Mouse (Mus musculus): Measurements from ENCODE around the gene Relt. TPM values are rescaled to one million over a fixed set of nuclear protein-coding genes. Genes with fewer than 3 reads are reported as not detected.

Gene Relt
- polyA plus RNA-seq, 1 experiment from 2014 or later: 5.0 TPM

GRCm38 (mm10) chr7:100812641-100813040, 50.6 kb downstream of the Relt start:
- H3K27me3 ChIP-seq (ENCODE audit: poor library complexity, severe bottlenecking): no peaks in the 10 kb centered on the region
- H3K36me3 ChIP-seq (replicated peaks): peaks cover 3% of the 10 kb centered on the region; the same call in 1 of the 2 replicates
- no peak overlapping the region for H3K4me3 ChIP-seq
- no peak for DNase-seq (ENCODE audit: extremely low spot score, low spot score)
- no peak overlapping the region for H3K27ac ChIP-seq
- WGBS: 93% methylated on average over 5 of the region's 5 CpGs
- peaks cover 17% of the 10 kb centered on the region for H3K4me1 ChIP-seq
- H3K9me3 ChIP-seq: no peaks in the 10 kb centered on the region

- Histone ChIP-seq H3K9me3 (no peaks in the 10 kb centered on the region), H3K4me3 (no peak overlapping the region), H3K36me3 (replicated peaks) (peaks cover 3% of the 10 kb centered on the region; the same call in 1 of the 2 replicates), H3K27me3 (ENCODE audit: poor library complexity, severe bottlenecking) (no peaks in the 10 kb centered on the region), H3K27ac (no peak overlapping the region), H3K4me1 (peaks cover 12% of the 10 kb centered on the region)
- DNase-seq (ENCODE audit: extremely low spot score, low spot score): no peak
- 91% methylated on average over 5 of the region's 5 CpGs for WGBS
These were observed 51.3 kb downstream of the Relt start for GRCm38 (mm10) chr7:100811912-100812311.

GRCm38 (mm10) chr7:100805391-100805790, 57.9 kb downstream of the Relt start:
- WGBS: 85% methylated on average over 2 of the region's 2 CpGs
- Histone ChIP-seq H3K36me3 (replicated peaks) (peaks cover 3% of the 10 kb centered on the region; the same call in 1 of the 2 replicates), H3K9me3 (no peaks in the 10 kb centered on the region), H3K4me1 (no peaks in the 10 kb centered on the region), H3K4me3 (no peak overlapping the region), H3K27me3 (ENCODE audit: poor library complexity, severe bottlenecking) (no peaks in the 10 kb centered on the region), H3K27ac (no peak overlapping the region)
- DNase-seq (ENCODE audit: extremely low spot score, low spot score): no peak

- Histone ChIP-seq H3K4me3 (no peak overlapping the region), H3K36me3 (replicated peaks) (peaks cover 6% of the 10 kb centered on the region; the same call in 1 of the 2 replicates), H3K27ac (no peak overlapping the region), H3K27me3 (ENCODE audit: poor library complexity, severe bottlenecking) (no peaks in the 10 kb centered on the region), H3K9me3 (no peaks in the 10 kb centered on the region), H3K4me1 (no peaks in the 10 kb centered on the region)
- WGBS: 71% methylated on average over 3 of the region's 3 CpGs
- no peak for DNase-seq (ENCODE audit: extremely low spot score, low spot score)
These were observed 64.4 kb downstream of the Relt start for GRCm38 (mm10) chr7:100798810-100799209.

Small RNA genes within 50 kb of the gene (microRNA-seq; reads per million reads assigned to microRNA genes)
- gene Mir3102: 185 reads per million, percentile 54 among the genes with 10 or more reads in this experiment

Other genes starting within 250 kb of the Relt start
- 3.2 and 4.0 TPM in 2 replicates for gene Plekhb1, start 201.0 kb downstream of the Relt start, polyA plus RNA-seq (2016; fragmentation: Nextera tagmentation; extraction: Ambion mirVana)
- 30.2 and 35.8 TPM in 2 replicates for gene Fam168a, start 156.8 kb downstream of the Relt start, polyA plus RNA-seq (2016; fragmentation: Nextera tagmentation; extraction: Ambion mirVana)
- 6.5 TPM in 2 replicates for gene Arhgef17, start 68.7 kb upstream of the Relt start, polyA plus RNA-seq (2016; fragmentation: Nextera tagmentation; extraction: Ambion mirVana)
- 1.5 and 2.0 TPM in 2 replicates for gene P2ry6, start 111.2 kb upstream of the Relt start, polyA plus RNA-seq (2016; fragmentation: Nextera tagmentation; extraction: Ambion mirVana)
- gene P2ry2, start 149.4 kb upstream of the Relt start, polyA plus RNA-seq (2016; fragmentation: Nextera tagmentation; extraction: Ambion mirVana): 0.27 and 0.36 TPM in 2 replicates
- 19.5 and 20.3 TPM in 2 replicates for gene Fchsd2, start 229.4 kb upstream of the Relt start, polyA plus RNA-seq (2016; fragmentation: Nextera tagmentation; extraction: Ambion mirVana)